Mouse (Mus musculus) C2C12 (cell line): ENCODE measurements around the gene Nedd9.

Source experiments
- CEBPB ChIP-seq: IDR thresholded peaks from one replicate; pipeline ENCODE4 v1.6.1; 2011; ENCODE audit warnings: low read depth, mild to moderate bottlenecking, control low read depth, moderate library complexity
- CTCF ChIP-seq: IDR thresholded peaks from one replicate; pipeline ENCODE4 v1.5.1; 2011; ENCODE audit not compliant: control insufficient read depth, insufficient read depth, insufficient read length
- USF1 ChIP-seq: IDR thresholded peaks from one replicate; pipeline ENCODE4 v1.6.1; 2011; ENCODE audit warnings: low read depth, mild to moderate bottlenecking, control low read depth, moderate library complexity

GRCm38 (mm10) chr13:41390698-41391097, 96.5 kb downstream of the Nedd9 start:
- TF ChIP-seq CTCF (no peak), CEBPB (no peak), USF1 (no peak)
